Mouse (Mus musculus) heart, embryonic 11.5 days (tissue): ENCODE measurements at regions not wholly inside any gene's neighbourhood (a gene's known extent, or its start where the extent isn't known, plus 50 kb on each side); places are given as distances from the start of the nearest gene placed in this dataset.

ENCODE experiments used
- ATAC-seq: fragments of 200-750 bp; cut with Nextera tagmentation; replicated peaks from 2 replicates; pipeline ENCODE4 v1.8.0; 2017; ENCODE audit warnings: moderate library complexity; ENCODE audit not compliant: insufficient number of reproducible peaks, low FRiP score, low TSS enrichment
- H3K27ac ChIP-seq: fragments of 300-500 bp; sonication (generic); 2 replicates; pipeline ENCODE4 v1.5.1; 2014; ENCODE audit warnings: mild to moderate bottlenecking, low read depth, low read length
- H3K27me3 ChIP-seq: fragments of 300-500 bp; sonication (generic); 2 replicates; pipeline ENCODE4 v1.6.1; 2014; ENCODE audit warnings: mild to moderate bottlenecking, low read length, mixed read lengths; ENCODE audit not compliant: control insufficient read depth, insufficient read depth
- H3K36me3 ChIP-seq: fragments of 300-500 bp; sonication (generic); 2 replicates; pipeline ENCODE4 v1.6.1; 2014; ENCODE audit warnings: mild to moderate bottlenecking, low read length, moderate library complexity, mixed read lengths; ENCODE audit not compliant: control insufficient read depth, insufficient read depth
- H3K4me1 ChIP-seq: fragments of 300-500 bp; sonication (generic); 2 replicates; pipeline ENCODE4 v1.6.1; 2014; ENCODE audit warnings: low read length; ENCODE audit not compliant: control insufficient read depth, insufficient read depth
- H3K4me2 ChIP-seq: fragments of 300-500 bp; sonication (generic); 2 replicates; pipeline ENCODE4 v1.6.1; 2014; ENCODE audit warnings: mild to moderate bottlenecking, moderate library complexity
- H3K4me3 ChIP-seq: fragments of 300-500 bp; sonication (generic); 2 replicates; pipeline ENCODE4 v1.5.1; 2014; ENCODE audit warnings: low read depth, low read length
- H3K9ac ChIP-seq: fragments of 300-500 bp; sonication (generic); 2 replicates; pipeline ENCODE4 v1.6.1; 2014; ENCODE audit warnings: mild to moderate bottlenecking, low read depth, low read length, moderate library complexity
- H3K9me3 ChIP-seq: fragments of 300-500 bp; sonication (generic); replicated peaks from 2 replicates; pipeline ENCODE4 v1.6.1; 2016; ENCODE audit warnings: low read length; ENCODE audit not compliant: control insufficient read depth
- WGBS: fragments of 180-500 bp; shearing (Covaris S2); extraction: QIAGEN DNeasy Blood & Tissue Kit; methylation state at CpG from one replicate; pipeline ENCODE4 v1.1.7; 2014; ENCODE audit not compliant: insufficient replicate concordance; 5-methylcytosine and 5-hydroxymethylcytosine counted together

GRCm38 (mm10) chr15:96781560-96781959, 82.0 kb upstream of the Slc38a2 start:
- no peaks in the 10 kb centered on the region for H3K36me3 ChIP-seq
- ATAC-seq: no peak
- H3K9ac ChIP-seq: no peak overlapping the region
- no peak overlapping the region for H3K4me2 ChIP-seq
- no peak overlapping the region for H3K27ac ChIP-seq
- no peaks in the 10 kb centered on the region for H3K27me3 ChIP-seq
- 0 out of 2 replicates have a peak, but pooled peaks cover 3% of the 10 kb centered on the region for H3K4me1 ChIP-seq
- no peak overlapping the region for H3K4me3 ChIP-seq
- H3K9me3 ChIP-seq: no peaks in the 10 kb centered on the region
- 73% methylated on average over 5 of the region's 5 CpGs for WGBS

GRCm38 (mm10) chr15:96780606-96781005, 81.1 kb upstream of the Slc38a2 start:
- Histone ChIP-seq H3K27me3 (no peaks in the 10 kb centered on the region), H3K27ac (no peak overlapping the region), H3K9ac (no peak overlapping the region)

GRCm38 (mm10) chr15:96779358-96779757, 79.8 kb upstream of the Slc38a2 start:
- Histone ChIP-seq H3K27me3 (no peaks in the 10 kb centered on the region), H3K9ac (no peak overlapping the region), H3K4me2 (no peak overlapping the region), H3K27ac (0 out of 2 replicates have a peak overlapping the region, but pooled peaks have one; percentile 16), H3K4me3 (no peak overlapping the region), H3K9me3 (no peaks in the 10 kb centered on the region), H3K36me3 (no peaks in the 10 kb centered on the region), H3K4me1 (peaks cover 7% of the 10 kb centered on the region; the same call in 1 of the 2 replicates)
- no peak for ATAC-seq
- WGBS: 43% methylated on average over 7 of the region's 7 CpGs

More at GRCm38 (mm10) chr15:96780606-96781005, 81.1 kb upstream of the Slc38a2 start:
- no peak overlapping the region for H3K4me3 ChIP-seq
- 78% methylated on average over 5 of the region's 5 CpGs for WGBS
- no peak overlapping the region for H3K4me2 ChIP-seq
- no peak for ATAC-seq
- H3K36me3 ChIP-seq: no peaks in the 10 kb centered on the region
- 0 out of 2 replicates have a peak, but pooled peaks cover 3% of the 10 kb centered on the region for H3K4me1 ChIP-seq
- H3K9me3 ChIP-seq: no peaks in the 10 kb centered on the region

GRCm38 (mm10) chr15:96778321-96778926, 78.9 kb upstream of the Slc38a2 start:
- Histone ChIP-seq H3K27ac (no peak overlapping the region), H3K36me3 (no peaks in the 10 kb centered on the region), H3K4me2 (no peak overlapping the region), H3K4me3 (no peak overlapping the region), H3K27me3 (no peaks in the 10 kb centered on the region), H3K9ac (no peak overlapping the region), H3K9me3 (no peaks in the 10 kb centered on the region), H3K4me1 (peaks cover 13% of the 10 kb centered on the region; the same call in 1 of the 2 replicates)
- ATAC-seq: no peak
- 80% methylated on average over 15 of the region's 15 CpGs for WGBS

- H3K36me3 ChIP-seq: no peaks in the 10 kb centered on the region
- ATAC-seq: no peak
- H3K4me1 ChIP-seq: peaks cover 19% of the 10 kb centered on the region; the same call in 1 of the 2 replicates
- no peak overlapping the region for H3K27ac ChIP-seq
- WGBS: 76% methylated on average over 9 of the region's 9 CpGs
- no peak overlapping the region for H3K4me2 ChIP-seq
- no peak overlapping the region for H3K4me3 ChIP-seq
- H3K27me3 ChIP-seq: no peaks in the 10 kb centered on the region
- H3K9me3 ChIP-seq: no peaks in the 10 kb centered on the region
- H3K9ac ChIP-seq: no peak overlapping the region
Observed at GRCm38 (mm10) chr15:96776476-96777075, 77.0 kb upstream of the Slc38a2 start.

- H3K27me3 ChIP-seq: no peaks in the 10 kb centered on the region
- 88% methylated on average over 5 of the region's 5 CpGs for WGBS
- H3K36me3 ChIP-seq: no peaks in the 10 kb centered on the region
- no peak overlapping the region for H3K4me2 ChIP-seq
- no peak overlapping the region for H3K9ac ChIP-seq
- H3K4me1 ChIP-seq: peaks cover 20% of the 10 kb centered on the region
- no peaks in the 10 kb centered on the region for H3K9me3 ChIP-seq
- ATAC-seq: no peak
- no peak overlapping the region for H3K4me3 ChIP-seq
- H3K27ac ChIP-seq: no peak overlapping the region
Observed at GRCm38 (mm10) chr15:96775129-96775528, 75.6 kb upstream of the Slc38a2 start.

GRCm38 (mm10) chr15:96774664-96775063, 75.1 kb upstream of the Slc38a2 start:
- H3K9me3 ChIP-seq: no peaks in the 10 kb centered on the region
- no peak overlapping the region for H3K27ac ChIP-seq
- no peak overlapping the region for H3K4me3 ChIP-seq
- H3K27me3 ChIP-seq: no peaks in the 10 kb centered on the region
- no peak overlapping the region for H3K4me2 ChIP-seq
- no peak for ATAC-seq
- peaks cover 25% of the 10 kb centered on the region for H3K4me1 ChIP-seq
- 67% methylated on average over 6 of the region's 6 CpGs for WGBS
- no peaks in the 10 kb centered on the region for H3K36me3 ChIP-seq
- 0 out of 2 replicates have a peak overlapping the region, but pooled peaks have one; percentile 28 for H3K9ac ChIP-seq

GRCm38 (mm10) chr15:96773656-96774055, 74.1 kb upstream of the Slc38a2 start:
- Histone ChIP-seq H3K36me3 (no peaks in the 10 kb centered on the region), H3K9me3 (no peaks in the 10 kb centered on the region), H3K27me3 (no peaks in the 10 kb centered on the region), H3K4me1 (peaks cover 31% of the 10 kb centered on the region), H3K4me3 (no peak overlapping the region), H3K27ac (peak overlapping the region; percentile 54; the same call in 1 of the 2 replicates), H3K4me2 (no peak overlapping the region), H3K9ac (peak overlapping the region; percentile 28; the same call in 1 of the 2 replicates)
- ATAC-seq: no peak
- WGBS: 16% methylated on average over 1 of the region's 1 CpGs
